Mouse (Mus musculus) layer of hippocampus, adult 18-20 months (tissue): Measurements from ENCODE around the gene Rtp3. TPM values are rescaled to one million over a fixed set of nuclear protein-coding genes. Genes with fewer than 3 reads are reported as not detected.
A peak's percentile ranks its signal among the peaks of the same experiment; 100 is the strongest.

Experiments used
- DNase-seq, 2 experiments: peaks; one replicate each; pipeline ENCODE4 v3.0.0; 2022; ENCODE audit warnings: low spot score in 2 of 2
- long read RNA-seq: library from polyadenylated mRNA; stranded (forward); transcript quantifications from one replicate; pipeline ENCODE4 v2.0.0, GENCODE M21; 2021
- total RNA-seq, 2 experiments: library from RNA; stranded (reverse); gene quantifications; 2 replicates each; pipeline ENCODE4 v1.2.3; 2021

The Rtp3 gene
- under 1 TPM; 0.15 to 0.40 TPM for total RNA-seq
- long read RNA-seq: 0 reads

DNA sequence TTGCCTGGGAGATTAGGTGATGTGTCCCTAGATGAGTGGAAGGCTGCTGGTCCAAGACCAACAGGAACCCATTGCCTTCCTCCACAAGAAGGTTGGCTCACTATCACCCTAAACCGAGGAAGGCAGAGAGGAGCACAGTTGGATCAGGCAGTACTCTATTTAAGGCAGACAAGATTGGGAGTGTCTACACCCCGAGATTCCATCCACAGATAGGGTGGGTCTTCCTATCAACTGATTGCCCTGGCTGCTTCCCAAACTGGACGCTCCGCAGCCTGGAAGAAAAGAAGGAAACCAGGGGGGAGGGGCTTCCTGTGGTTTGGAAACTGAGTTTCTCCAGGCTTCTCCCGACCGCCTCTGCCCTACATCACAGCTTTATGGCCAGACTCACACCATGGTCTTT, at the start of gene Rtp3:
Gene Rtp3 (minus strand): TSS at position 380 of the 400 bp plus-strand sequence.
- no peak for DNase-seq

DNA sequence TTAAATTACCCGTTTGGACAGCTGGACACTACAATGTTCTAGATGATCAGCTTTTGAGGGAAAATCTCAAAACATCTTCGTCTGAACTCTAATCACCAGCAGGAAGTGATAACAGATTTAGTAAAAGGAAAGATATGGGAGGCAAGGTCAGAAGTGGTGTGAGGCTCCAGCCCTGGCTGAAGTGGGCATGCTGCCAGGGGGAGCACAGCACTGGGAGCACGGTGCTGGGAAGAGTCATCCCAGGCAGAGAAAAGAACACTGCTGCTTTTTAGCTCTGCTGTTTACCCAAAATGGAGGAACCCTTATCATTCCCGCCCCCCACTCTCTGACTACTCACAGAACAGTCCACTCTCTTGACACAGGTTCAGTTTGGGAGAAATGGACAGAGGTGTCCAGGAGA, 49.6 kb upstream of the Rtp3 start:
- DNase-seq: no peak

DNA sequence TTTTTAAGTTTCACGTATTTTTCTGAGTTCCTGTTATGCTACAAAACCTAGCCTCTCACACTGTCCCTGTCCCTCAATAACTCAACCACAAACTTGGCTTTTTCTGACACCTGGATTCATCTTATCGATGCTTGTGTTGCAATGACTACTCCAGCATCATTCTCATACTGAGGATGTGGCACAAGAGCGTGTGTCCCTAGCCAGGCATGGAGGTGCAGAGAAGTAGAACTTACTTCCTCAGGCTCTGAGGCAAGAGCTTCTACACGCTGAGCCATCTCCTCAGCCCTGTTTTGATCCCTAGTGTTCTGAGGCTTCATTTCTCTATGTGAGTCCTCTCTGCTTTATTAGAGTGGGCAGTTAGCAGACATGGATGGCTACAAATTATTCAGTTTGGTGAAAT, 43.3 kb upstream of the Rtp3 start:
- no peak for DNase-seq

DNA sequence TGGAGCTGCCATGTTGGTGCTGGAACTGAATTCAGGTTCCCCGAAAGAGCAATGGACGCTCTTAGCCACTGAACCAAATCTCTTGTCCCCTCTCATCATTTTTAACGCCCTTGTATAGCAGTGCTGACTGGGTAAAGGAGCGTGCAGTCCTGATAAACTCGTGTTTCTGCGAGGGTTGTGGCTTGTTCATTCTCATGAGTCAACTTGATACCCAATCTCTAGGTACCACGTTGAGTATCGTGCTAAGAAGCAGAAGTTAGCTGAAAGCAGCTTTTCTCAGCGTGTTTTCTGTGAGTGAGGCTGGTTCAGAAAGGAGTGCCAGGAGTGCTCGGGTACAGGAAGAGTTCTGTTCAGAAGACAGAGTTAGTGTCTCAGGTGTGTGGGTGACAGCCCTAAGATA, 36.4 kb upstream of the Rtp3 start:
- DNase-seq: no peak

DNA sequence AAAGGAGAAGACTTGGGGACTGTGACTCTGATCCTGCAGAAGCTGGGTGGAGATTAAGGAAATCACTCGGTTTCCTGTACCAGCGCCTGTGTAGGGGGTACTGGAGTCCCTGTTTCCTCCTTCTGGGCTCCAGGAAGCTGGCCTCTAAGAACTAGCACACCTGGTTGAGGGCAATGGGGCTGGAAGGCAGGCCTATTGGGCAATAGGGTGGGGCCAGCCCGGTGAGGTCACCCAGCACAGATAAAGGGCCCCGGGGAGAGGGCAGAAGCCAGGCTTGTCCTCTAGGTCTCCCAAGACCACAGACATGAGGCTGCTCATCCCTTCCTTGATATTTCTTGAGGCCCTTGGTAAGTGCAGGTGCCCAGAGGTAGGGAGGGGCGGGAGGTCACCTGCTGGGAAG, 28.6 kb upstream of the Rtp3 start, which contains the start of gene Ltf:
Gene Ltf (plus strand): TSS at position 250 of the 400 bp plus-strand sequence.
- no peak for DNase-seq

DNA sequence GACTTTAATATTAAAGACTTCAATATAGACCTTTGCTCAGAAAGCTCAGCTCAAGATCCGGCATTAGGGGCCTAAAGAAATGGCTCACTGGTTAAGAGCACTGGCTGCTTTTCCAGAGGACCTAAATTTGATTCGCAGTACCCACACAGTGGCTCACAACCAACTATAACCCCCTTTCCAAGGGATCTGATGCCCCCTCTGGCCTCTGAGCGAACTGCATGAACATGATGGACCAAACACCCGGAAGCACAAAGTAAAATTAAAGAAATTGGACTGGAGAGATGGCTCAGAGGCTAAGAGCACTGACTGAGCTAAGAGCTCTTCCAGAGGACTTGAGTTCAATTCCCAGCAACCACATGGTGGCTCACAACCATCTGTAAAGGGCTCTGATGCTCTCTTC, 25.3 kb upstream of the Rtp3 start:
- no peak for DNase-seq

DNA sequence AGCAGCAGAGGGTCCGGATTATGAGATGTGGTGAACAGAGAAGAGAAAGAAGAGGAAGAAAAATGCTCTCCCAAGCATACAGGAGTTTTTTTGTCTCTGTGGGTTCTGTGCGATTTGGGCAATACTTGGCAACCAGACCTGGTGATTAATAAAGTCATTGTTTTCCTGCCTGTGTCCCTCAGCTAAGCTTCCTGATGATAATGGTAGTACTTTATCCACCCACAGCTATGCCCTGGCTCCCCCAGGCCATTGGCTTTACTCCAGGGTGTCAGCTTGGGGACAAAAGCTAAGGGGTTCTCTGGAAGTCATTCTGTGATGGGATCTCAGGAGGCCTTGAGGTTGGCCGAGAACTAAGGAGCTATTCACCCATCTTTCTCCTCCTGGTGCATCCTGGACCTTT, 21.7 kb upstream of the Rtp3 start:
- DNase-seq: no peak

DNA sequence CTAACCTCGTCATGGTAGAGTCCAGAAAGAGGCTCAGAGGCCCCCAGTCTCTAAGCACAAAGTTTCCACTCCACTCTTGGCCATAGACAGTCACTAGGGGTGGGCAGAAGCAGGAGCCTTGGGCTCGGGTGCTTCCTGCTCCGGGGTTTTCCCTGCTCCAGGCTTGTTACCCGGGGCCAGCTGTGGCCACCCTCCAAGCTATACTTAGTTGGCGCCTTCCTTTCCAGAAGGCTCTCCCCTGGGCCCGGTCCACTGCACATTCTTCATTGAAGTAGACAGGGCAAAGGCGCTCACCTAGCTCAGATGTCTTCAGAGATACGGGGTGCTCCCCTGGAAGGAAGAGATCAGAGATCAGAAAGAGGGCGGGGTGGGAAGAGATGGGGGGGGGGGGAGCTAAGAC, 21.2 kb upstream of the Rtp3 start:
- no peak for DNase-seq

DNA sequence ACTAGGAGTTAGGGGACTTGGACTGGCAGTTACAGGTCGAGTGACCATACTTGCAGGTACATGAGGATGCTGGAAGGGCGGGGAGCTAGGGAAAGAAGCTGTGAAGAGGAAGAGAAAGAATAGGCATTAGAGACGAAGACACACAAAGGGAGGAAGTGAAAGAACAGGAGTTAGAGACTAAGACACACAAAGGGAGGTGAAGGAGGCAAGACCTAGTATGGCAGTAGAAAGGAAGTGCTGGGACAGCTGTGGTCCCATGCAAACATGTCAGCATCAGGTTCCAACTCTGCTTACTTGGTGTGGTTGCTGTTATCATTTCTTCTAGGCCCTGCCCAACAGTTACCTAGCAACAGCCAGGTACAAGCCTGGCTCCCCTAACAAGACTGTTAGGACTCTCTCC, 19.4 kb upstream of the Rtp3 start:
- DNase-seq: no peak

DNA sequence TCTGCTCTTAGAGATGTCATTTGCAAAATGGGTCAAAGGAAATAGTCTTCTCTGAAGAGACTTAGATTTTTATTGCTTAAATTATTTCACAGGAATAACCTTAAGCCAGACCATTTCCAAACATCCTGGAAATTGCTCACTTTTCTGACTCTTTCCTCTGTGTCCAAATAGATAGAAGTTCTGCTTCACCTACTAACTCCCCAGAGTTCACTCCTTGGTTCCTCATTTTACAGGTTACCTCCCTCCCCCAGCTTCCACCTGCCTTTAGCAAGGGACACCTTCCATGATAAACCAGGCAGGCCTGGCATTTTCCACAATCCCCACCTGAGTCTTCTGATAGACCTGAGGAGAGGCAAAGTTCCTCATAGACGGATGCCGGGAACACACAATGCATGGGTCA, 16.2 kb upstream of the Rtp3 start:
- no peak for DNase-seq

DNA sequence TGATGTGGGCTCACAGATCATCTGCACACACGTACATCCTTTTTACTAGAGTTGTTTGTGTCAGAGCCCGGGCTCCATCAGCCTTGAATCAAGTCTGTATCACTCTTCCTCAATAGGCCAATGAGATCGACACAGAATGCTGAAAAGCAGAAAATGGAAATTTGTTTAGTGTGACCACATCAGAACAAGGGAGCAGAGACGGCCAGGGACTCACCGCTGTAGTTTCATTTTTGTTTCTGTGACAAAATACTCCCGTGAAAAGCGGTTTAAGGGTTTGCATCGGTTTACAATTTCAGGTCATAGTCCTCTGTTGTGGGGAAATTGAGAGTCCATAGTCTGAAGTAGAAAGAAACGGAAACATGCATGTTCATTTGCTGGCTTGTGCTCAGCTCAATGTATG, 12.9 kb upstream of the Rtp3 start:
- DNase-seq: no peak

DNA sequence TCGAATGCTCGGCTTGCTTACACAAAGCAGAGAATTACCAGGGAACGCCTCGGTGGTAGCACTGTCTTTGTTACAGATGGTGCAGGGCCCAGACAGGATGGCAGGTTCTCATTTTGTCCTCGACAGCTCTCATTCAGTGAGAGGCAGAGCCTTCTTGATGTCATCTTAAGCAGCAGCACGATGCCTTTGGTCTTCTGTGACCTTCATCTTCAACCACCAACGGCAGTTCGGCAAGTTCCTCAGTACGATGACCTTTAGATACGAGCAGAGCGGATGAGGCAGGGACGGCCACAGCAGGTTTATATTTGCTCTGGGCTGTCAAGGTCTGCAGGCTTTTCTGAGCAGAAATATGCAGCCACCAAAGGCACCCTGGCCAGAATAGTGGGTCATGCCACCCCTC, 11.2 kb upstream of the Rtp3 start:
- no peak for DNase-seq

DNA sequence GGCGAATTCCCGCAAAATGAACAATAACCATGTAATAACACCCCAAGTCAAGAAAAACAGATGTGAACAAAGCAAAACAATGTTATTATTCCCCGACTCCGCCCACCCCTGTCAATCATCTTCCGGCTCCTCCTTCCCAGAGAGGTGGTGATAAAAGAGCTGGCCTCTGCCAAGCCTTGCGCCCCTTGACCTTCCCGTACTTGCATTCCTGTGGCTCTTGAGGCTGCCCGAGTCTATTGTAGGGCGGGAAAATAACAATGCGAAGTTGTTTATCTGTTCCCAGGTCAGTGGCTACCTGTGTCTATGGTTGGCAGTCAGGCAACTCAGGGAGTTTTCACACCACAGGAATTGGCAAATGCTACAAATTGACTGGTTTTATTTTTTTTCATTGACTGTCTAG, 9.5 kb upstream of the Rtp3 start:
- DNase-seq: no peak

DNA sequence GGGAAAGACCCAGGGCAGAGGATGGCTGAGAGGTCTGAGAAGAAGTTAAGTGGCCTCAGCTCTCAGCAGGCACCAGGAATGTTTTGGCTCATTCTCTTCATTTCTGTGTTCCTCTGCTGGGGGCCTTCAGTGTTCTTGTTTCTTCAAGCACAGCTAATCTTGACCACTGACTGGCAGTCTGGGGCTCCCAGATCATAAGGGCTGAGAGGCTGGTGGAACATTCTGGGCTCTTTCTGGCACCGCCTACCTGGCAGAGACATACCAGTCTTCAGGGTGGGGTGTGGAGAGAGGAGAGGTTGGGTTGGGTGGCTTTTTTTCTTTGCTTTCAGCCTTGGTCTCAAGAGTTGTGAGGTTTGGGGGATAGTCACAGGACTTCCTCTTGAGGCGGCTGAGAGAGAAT, 8.7 kb upstream of the Rtp3 start:
- DNase-seq: no peak

DNA sequence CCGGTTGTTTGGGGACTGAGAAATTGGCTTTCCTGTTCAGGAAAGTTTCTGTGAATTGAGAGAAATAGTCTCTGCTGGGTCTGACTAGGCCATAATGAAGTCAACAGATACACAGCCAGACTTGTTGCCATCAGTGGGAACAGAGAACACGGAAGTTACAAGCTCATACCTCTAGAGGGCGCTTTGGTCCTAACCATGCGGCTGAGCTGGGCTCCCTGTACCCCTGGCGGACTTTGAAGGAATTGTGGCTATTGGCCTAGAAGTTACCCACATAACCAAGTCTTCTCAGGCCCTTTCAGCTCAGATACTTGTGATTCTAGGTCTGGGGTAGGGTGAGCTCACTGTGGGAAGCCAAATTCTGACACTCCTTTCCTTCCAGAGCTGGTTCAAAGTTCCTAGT, 6.9 kb upstream of the Rtp3 start:
- DNase-seq: peak; percentile 56 to 87

DNA sequence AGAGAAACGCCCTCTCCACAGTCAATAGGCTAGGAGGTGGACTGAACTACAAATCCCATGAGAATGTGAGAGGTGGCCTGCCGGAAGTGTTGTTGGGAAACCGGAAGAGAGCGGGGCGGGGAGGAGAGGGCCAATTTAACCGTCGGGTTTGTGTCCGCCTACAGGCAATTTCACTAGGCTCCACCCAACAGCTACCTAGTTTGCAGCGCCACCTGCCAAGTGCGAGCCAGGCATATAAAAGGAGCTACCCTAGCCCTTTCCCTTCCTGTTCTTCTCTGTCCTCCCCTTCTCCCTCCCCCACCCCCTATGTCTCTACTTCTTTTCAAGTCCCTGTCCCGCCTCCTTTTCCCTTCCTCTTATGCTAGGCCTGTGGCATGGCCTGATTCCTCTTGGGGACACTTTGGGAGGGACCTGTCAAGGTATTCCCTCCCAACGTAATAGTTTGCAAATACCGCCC, 4.4 kb upstream of the Rtp3 start:
- peak; percentile 59 to 80 for DNase-seq

DNA sequence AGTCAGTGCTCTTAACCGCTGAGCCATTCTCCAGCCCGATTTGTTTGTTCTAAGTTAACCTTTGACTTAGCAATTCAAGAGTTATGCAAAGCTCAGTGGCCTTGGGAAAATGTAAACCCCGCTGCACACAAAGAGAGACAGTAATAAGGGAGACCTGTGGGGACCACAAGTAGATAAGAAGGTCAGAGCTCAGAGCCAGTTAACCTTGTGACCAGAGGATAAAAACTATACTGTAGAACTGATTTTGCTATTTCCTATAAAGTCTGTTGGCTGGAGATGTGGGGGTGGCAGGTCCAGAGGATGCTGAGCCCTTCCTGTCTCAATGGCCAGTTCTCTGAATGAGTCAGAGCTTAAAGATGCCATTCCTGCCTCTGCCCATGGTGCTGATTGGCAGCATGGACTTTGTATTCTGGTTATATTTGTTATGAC, 2.9 kb upstream of the Rtp3 start:
- DNase-seq: no peak

DNA sequence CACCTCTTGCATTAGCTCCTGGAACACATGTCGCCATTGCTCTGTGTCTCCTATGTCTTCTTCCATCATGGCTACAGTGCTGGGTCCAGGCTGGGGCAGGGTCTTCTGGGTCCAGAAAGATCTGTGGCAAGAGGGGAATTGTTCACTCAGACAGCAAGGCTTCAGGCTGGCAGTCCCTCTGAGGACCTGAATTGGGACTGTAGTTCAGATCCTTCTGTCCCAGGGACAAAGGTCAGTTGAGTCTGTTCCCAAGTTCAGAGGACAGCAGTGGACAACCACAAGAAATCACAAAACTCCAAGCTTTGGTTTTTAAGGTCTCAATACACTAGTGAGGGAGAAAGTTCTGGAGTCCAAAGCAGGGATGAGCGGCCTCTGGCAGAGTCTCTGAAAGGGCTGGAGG, 840 bp downstream of the Rtp3 start:
- no peak for DNase-seq

DNA sequence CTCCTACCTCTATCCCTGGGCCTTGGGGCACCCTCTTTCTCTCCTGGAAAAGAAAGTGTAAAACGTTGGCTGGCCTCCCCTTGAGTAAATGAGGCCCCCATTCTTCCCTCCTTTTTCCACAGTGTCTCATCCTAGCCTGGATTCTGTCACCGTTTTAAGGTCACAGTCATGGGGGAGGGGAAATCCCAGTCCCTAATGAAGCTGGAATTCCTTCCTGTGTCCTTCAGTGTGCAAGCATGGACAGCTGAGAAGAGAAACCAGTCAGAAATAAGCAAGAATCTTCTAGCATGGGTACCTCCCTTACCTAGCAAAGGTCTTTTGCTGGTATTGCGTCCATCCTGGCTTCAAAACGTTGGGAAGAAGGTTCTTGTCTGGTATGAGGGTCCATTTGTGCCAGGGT, 1.2 kb downstream of the Rtp3 start:
- DNase-seq: no peak

DNA sequence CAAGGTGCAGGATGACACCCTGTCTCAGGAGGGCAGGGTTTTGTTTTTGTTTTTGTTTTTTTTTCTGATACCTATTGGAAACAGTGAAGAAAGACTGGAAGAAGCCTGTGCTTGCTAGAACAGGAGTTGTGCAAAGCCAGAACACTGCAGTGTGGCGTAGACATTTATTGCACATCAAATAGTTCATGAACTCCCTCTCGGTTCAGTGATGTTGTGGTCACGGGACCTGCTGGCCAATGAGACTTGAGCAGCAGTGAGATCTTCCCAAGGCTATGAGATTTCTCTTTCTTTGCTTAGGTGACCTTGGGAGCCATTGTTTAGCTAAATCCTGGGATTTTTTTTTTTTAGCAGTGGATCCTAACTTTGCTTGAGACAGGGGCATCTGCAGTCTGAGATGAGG, 2.3 kb downstream of the Rtp3 start:
- no peak for DNase-seq

DNA sequence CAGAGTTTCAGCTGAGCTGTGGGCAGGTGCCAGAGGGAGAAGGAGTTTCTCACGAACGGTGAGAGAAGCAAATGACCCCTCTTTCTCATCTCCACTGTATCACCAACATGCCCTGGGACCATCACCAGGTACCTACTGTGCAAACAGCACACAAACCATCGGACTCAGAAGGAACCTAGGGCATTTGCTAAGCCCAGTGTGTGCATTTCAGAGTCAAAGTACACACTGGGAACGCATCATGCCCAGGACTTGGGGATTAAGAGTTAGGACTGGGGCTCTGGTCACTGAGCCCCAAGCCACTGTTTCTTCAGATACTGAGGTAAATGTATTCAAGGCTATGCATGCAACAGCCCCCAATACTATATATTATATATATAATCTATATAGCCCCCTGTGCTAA, 3.1 kb downstream of the Rtp3 start:
- no peak for DNase-seq

DNA sequence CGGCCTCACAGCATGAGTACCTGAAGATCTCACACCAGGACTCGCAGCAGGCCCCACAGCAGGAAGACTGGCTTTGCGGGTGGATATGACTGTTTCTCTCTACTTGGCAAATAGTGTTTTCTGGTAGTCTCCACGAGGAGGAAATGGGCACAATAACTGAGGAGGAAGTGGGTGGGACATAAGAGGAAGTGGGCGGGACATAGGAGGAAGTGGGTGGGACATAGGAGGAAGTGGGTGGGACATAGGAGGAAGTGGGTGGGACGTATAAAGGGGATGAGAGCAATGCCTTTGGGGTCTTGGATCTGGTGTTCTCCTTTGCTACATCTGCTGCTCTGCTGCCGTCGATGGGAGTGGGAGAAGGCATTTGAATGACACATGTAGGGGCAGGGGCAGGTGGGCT, 4.4 kb downstream of the Rtp3 start:
- DNase-seq: no peak

DNA sequence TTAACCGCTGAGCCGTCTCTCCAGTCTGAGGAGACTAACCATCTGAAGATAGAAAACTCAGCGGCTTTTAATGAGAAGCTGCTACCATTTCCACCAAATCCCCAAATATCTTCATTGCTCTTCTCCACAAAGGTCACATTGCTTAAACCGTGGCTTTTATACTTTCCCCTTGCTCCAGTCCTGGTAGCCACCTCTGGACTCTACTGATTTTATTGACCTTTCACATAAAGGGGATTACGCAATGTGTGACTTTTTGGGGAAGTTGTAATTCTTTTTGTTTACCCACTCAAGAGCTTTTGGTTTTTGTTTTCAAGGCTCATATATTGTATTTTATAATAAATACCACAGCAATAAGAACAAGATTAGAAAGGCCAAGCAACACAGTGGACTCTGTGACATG, 4.8 kb downstream of the Rtp3 start:
- no peak for DNase-seq

DNA sequence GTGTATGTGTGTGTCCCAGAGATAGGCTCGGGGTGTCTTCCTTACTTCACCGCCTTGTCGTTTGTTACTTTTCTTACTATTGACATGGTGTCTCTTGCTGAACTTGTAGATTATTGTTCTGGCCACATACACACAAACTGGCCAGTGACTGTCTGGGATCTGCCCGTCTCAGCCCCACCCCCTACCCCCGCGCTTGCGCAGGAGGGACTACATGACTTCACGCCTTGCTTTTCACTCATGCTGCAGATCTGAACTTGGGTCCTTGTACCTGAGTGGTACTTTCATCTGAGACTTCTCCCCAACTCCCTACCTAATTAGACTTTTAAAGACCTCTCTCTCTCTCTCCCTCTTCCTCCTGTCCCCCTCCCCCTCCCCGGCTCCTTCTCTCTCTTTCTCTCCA, 6.3 kb downstream of the Rtp3 start:
- DNase-seq: no peak
